Mouse (Mus musculus) liver, embryonic 12.5 days (tissue): ENCODE measurements at regions not wholly inside any gene's neighbourhood (a gene's known extent, or its start where the extent isn't known, plus 50 kb on each side); places are given as distances from the start of the nearest gene placed in this dataset.
A peak's percentile ranks its signal among the peaks of the same experiment; 100 is the strongest.

Source experiments
- ATAC-seq: fragments of 200-750 bp; cut with Nextera tagmentation; 2 replicates; pipeline ENCODE4 v1.8.0; 2017; ENCODE audit warnings: moderate number of reproducible peaks, mild to moderate bottlenecking, moderate library complexity
- H3K27ac ChIP-seq: fragments of 300-500 bp; sonication (generic); 2 replicates; pipeline ENCODE4 v1.5.1; 2016; ENCODE audit warnings: mild to moderate bottlenecking
- H3K27me3 ChIP-seq: fragments of 300-500 bp; sonication (generic); replicated peaks from 2 replicates; pipeline ENCODE4 v1.6.1; 2016; ENCODE audit warnings: mild to moderate bottlenecking, moderate library complexity
- H3K36me3 ChIP-seq: fragments of 300-500 bp; sonication (generic); 2 replicates; pipeline ENCODE4 v1.6.1; 2016; ENCODE audit warnings: mild to moderate bottlenecking, moderate library complexity
- H3K4me1 ChIP-seq: fragments of 300-500 bp; sonication (generic); 2 replicates; pipeline ENCODE4 v1.6.1; 2016
- H3K4me2 ChIP-seq: fragments of 300-500 bp; sonication (generic); 2 replicates; pipeline ENCODE4 v1.6.1; 2016; ENCODE audit warnings: mild to moderate bottlenecking, moderate library complexity
- H3K4me3 ChIP-seq: fragments of 300-500 bp; sonication (generic); 2 replicates; pipeline ENCODE4 v1.5.1; 2016; ENCODE audit warnings: mild to moderate bottlenecking, moderate library complexity
- H3K9ac ChIP-seq: fragments of 300-500 bp; sonication (generic); 2 replicates; pipeline ENCODE4 v1.6.1; 2016; ENCODE audit warnings: mild to moderate bottlenecking, moderate library complexity
- H3K9me3 ChIP-seq: fragments of 300-500 bp; sonication (generic); replicated peaks from 2 replicates; pipeline ENCODE4 v1.6.1; 2016; ENCODE audit warnings: mild to moderate bottlenecking, moderate library complexity
- WGBS: fragments of 180-500 bp; shearing (Covaris S2); methylation state at CpG from one replicate; pipeline ENCODE4 v1.1.7; 2016; ENCODE audit not compliant: insufficient replicate concordance; 5-methylcytosine and 5-hydroxymethylcytosine counted together

- Histone ChIP-seq H3K4me2 (no peak overlapping the region), H3K36me3 (no peaks in the 10 kb centered on the region), H3K4me1 (no peaks in the 10 kb centered on the region), H3K27me3 (peaks cover 47% of the 10 kb centered on the region), H3K9ac (no peak overlapping the region), H3K4me3 (no peak overlapping the region), H3K9me3 (no peaks in the 10 kb centered on the region), H3K27ac (no peak overlapping the region)
- WGBS, result 61% methylated on average over 11 of the region's 11 CpGs
- ATAC-seq, result no peak
Observed at GRCm38 (mm10) chrX:99586282-99586681, 115.2 kb upstream of the Pja1 start.

DNA sequence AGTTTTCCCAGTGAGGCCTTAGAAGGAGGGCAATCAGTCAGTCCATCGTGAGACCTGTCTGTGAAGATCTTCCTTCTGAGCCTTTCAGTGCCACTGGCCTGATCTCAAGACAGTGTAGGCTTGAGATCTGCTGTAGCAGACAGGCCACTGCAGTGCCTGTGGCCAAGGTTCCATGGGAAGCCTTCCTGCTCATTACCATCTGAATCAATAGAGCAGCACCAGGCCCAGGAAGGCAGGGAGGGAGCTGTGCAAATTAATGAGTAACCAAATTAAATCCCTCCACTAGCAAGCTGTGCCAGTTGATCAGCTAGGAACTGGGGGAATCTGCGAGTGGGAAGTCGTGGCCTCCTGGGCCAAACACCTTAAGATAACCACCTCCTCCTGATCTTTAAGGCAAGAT lies 114.6 kb upstream of the Pja1 start:
- Histone ChIP-seq H3K4me2 (no peak overlapping the region), H3K9me3 (no peaks in the 10 kb centered on the region), H3K9ac (no peak overlapping the region), H3K27me3 (peaks cover 53% of the 10 kb centered on the region), H3K4me1 (no peaks in the 10 kb centered on the region), H3K36me3 (no peaks in the 10 kb centered on the region), H3K4me3 (no peak overlapping the region), H3K27ac (no peak overlapping the region)
- 41% methylated on average over 3 of the region's 3 CpGs for WGBS
- no peak for ATAC-seq

DNA sequence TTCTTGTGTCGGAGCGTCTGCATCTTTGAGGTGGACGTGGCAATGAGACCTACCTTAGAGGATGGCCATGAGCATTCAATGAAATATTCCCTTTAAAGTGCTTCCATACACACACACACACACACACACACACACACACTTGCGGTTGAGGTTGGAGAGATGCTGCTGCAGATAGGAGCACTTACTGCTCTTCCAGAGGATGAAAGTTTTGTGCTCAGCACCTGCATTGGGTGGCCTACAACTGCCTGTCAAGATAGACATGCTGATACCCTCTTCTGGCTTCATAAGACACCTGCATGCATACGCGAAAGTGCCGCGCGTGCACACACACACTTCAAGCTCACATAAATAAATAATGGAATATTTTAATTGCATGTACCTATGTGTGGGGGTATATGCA lies 111.5 kb upstream of the Pja1 start:
- Histone ChIP-seq H3K4me3 (no peak overlapping the region), H3K36me3 (no peaks in the 10 kb centered on the region), H3K9ac (no peak overlapping the region), H3K27ac (no peak overlapping the region), H3K4me1 (no peaks in the 10 kb centered on the region), H3K4me2 (no peak overlapping the region), H3K27me3 (peaks cover 60% of the 10 kb centered on the region), H3K9me3 (no peaks in the 10 kb centered on the region)
- ATAC-seq, result no peak
- 82% methylated on average over 9 of the region's 9 CpGs for WGBS

DNA sequence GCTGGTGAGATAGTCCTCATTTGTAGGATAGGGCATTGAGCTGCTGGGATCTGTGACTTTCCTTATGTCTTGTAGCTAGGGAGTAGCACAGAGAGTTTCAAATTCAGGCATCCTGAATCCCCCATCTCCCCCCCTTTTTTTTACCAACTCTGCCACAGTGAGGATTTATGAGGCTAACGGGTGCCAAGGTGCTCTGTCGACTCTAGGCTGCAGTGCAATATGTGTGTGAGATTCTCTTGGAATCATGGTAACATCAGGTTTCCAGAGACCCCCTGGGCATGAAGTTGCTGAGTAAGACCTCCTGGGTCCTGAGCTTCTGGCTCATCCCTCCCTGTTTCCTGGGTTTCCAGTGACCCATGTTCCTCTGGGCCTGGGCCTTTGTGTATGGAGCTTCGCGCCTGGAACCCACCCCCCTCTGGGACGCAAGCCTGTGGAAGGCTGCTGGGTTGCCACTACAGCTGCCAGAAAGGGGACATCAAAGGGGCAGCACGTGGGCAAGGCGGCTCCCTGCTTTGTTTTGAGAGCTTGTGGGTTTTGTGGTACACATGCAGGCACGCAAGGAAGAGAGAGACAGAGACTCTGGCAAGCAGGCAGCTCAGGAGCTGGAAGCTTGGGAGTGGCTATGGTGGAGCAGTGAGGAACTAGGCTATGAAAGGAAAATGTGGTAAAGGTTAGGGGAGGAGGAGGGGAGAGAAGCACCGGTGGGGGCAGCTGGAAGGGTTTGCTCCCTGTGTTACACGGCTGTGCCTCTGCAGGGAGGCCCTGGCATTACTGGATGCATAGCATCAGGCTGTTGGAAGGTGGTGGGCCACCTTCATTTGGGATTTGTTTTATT lies 110.8 kb upstream of the Pja1 start:
- 36% methylated on average over 10 of the region's 10 CpGs for WGBS
- Histone ChIP-seq H3K4me3 (no peak overlapping the region), H3K27me3 (peaks cover 54% of the 10 kb centered on the region), H3K4me1 (no peaks in the 10 kb centered on the region), H3K27ac (no peak overlapping the region), H3K4me2 (no peak overlapping the region), H3K36me3 (no peaks in the 10 kb centered on the region), H3K9ac (no peak overlapping the region), H3K9me3 (no peaks in the 10 kb centered on the region)
- ATAC-seq, result no peak

DNA sequence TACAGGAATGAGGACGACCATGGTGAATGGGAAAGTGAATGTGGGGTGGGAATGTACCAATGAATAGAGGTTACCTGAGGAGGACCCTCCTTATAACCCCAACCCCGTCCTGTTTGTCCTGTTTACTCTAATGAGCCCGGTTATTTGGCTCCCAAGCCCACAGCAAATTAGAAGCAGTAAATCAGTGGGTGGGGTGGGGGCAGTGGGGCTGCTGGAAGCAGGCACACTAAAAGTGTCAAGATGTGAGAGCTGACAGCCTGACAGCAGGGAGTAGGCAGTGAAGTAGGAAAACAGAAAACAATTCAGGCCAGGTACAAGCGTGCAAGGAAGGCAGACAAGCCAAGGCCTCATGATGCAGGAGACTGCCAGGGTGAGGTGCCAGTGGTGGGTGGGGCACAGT lies 108.1 kb upstream of the Pja1 start:
- H3K4me1 ChIP-seq, result no peaks in the 10 kb centered on the region; the same call in 1 of the 2 replicates
- no peak overlapping the region for H3K4me2 ChIP-seq
- no peaks in the 10 kb centered on the region for H3K36me3 ChIP-seq
- no peak for ATAC-seq
- H3K9me3 ChIP-seq, result no peaks in the 10 kb centered on the region
- H3K9ac ChIP-seq, result no peak overlapping the region
- H3K4me3 ChIP-seq, result no peak overlapping the region
- peaks cover 67% of the 10 kb centered on the region for H3K27me3 ChIP-seq
- H3K27ac ChIP-seq, result no peak overlapping the region
- WGBS, result 47% methylated on average over 4 of the region's 4 CpGs

- no peak for ATAC-seq
- no peak overlapping the region for H3K4me2 ChIP-seq
- peaks cover 67% of the 10 kb centered on the region for H3K27me3 ChIP-seq
- 54% methylated on average over 2 of the region's 2 CpGs for WGBS
- no peak overlapping the region for H3K9ac ChIP-seq
- H3K4me3 ChIP-seq, result no peak overlapping the region
- no peaks in the 10 kb centered on the region for H3K9me3 ChIP-seq
- H3K4me1 ChIP-seq, result no peaks in the 10 kb centered on the region; the same call in 1 of the 2 replicates
- no peaks in the 10 kb centered on the region for H3K36me3 ChIP-seq
- H3K27ac ChIP-seq, result no peak overlapping the region
Observed at GRCm38 (mm10) chrX:99578796-99579195, 107.7 kb upstream of the Pja1 start.

- H3K36me3 ChIP-seq, result no peaks in the 10 kb centered on the region
- 45% methylated on average over 5 of the region's 5 CpGs for WGBS
- H3K9ac ChIP-seq, result no peak overlapping the region
- no peaks in the 10 kb centered on the region; the same call in 1 of the 2 replicates for H3K4me1 ChIP-seq
- no peak overlapping the region for H3K4me3 ChIP-seq
- no peaks in the 10 kb centered on the region for H3K9me3 ChIP-seq
- no peak overlapping the region for H3K4me2 ChIP-seq
- ATAC-seq, result no peak
- no peak overlapping the region for H3K27ac ChIP-seq
- H3K27me3 ChIP-seq, result peaks cover 61% of the 10 kb centered on the region
Observed at GRCm38 (mm10) chrX:99575105-99575504, 104.0 kb upstream of the Pja1 start.

GRCm38 (mm10) chrX:99574441-99575103 lies 103.5 kb upstream of the Pja1 start:
- H3K4me3 ChIP-seq, result peak overlapping the region; percentile 26; the same call in 1 of the 2 replicates
- no peak overlapping the region for H3K27ac ChIP-seq
- peaks cover 57% of the 10 kb centered on the region for H3K27me3 ChIP-seq
- H3K4me2 ChIP-seq, result peak overlapping the region; percentile 53
- H3K9ac ChIP-seq, result no peak overlapping the region
- no peaks in the 10 kb centered on the region; the same call in 1 of the 2 replicates for H3K4me1 ChIP-seq
- H3K36me3 ChIP-seq, result no peaks in the 10 kb centered on the region
- ATAC-seq, result no peak
- WGBS, result 22% methylated on average over 18 of the region's 18 CpGs
- H3K9me3 ChIP-seq, result no peaks in the 10 kb centered on the region

DNA sequence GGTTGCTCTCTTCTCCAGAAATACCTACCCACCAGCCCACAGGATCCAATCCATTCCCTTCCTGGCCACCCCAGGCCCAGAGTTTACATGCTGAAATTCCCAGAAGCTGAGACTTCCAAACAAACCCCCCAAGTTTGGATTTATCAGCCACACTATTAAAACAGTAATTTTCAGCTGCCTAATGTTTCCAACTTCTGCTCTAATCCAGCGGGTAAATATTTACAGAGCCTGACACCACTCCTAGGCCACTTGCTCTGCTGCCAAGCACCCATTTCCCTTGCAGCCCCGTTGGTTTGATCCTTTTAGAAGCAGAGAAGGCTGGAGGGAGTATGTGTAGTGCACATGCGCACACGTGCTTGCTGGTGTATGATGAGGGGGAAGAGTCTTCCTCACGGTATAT lies 99.1 kb upstream of the Pja1 start:
- Histone ChIP-seq H3K4me2 (no peak overlapping the region), H3K9me3 (no peaks in the 10 kb centered on the region), H3K4me3 (no peak overlapping the region), H3K9ac (no peak overlapping the region), H3K27ac (no peak overlapping the region), H3K36me3 (no peaks in the 10 kb centered on the region), H3K27me3 (peaks cover 68% of the 10 kb centered on the region), H3K4me1 (no peaks in the 10 kb centered on the region; the same call in 1 of the 2 replicates)
- WGBS, result 56% methylated on average over 5 of the region's 5 CpGs
- no peak for ATAC-seq

GRCm38 (mm10) chrX:99568244-99568643 lies 97.2 kb upstream of the Pja1 start:
- Histone ChIP-seq H3K4me1 (no peaks in the 10 kb centered on the region), H3K9ac (no peak overlapping the region), H3K27me3 (peaks cover 75% of the 10 kb centered on the region), H3K36me3 (no peaks in the 10 kb centered on the region), H3K4me2 (no peak overlapping the region), H3K9me3 (no peaks in the 10 kb centered on the region), H3K4me3 (no peak overlapping the region), H3K27ac (no peak overlapping the region)
- no peak for ATAC-seq
- 15% methylated on average over 9 of the region's 10 CpGs for WGBS

- Histone ChIP-seq H3K4me1 (no peaks in the 10 kb centered on the region), H3K27me3 (peaks cover 70% of the 10 kb centered on the region), H3K9me3 (no peaks in the 10 kb centered on the region), H3K4me3 (no peak overlapping the region), H3K27ac (no peak overlapping the region), H3K4me2 (no peak overlapping the region), H3K36me3 (no peaks in the 10 kb centered on the region), H3K9ac (no peak overlapping the region)
- ATAC-seq, result no peak
- 23% methylated on average over 23 of the region's 28 CpGs for WGBS
Observed at GRCm38 (mm10) chrX:99567367-99568164, 96.5 kb upstream of the Pja1 start.

DNA sequence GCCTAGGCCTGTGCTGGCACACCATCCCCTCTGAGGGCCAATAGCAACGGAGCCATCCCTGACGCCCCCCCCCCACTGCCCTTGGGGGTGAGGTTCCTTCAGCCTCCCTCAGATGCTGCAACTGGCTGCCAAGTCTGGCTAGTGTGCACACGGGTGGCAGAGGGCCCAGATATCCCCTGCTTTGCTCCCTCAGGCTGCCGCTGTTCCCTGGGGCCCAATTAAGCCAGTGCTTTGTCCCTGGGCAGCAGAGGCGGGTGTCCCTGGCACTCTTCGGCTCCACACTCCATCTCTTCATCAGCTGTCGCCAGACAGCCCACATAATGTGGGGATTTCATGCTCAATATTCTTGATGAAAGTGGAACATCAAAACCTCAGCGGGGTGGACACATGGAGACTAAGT lies 90.9 kb upstream of the Pja1 start:
- no peaks in the 10 kb centered on the region for H3K9me3 ChIP-seq
- no peak for ATAC-seq
- no peak overlapping the region for H3K9ac ChIP-seq
- no peak overlapping the region for H3K4me3 ChIP-seq
- H3K27ac ChIP-seq, result no peak overlapping the region
- no peaks in the 10 kb centered on the region for H3K36me3 ChIP-seq
- no peaks in the 10 kb centered on the region for H3K4me1 ChIP-seq
- peaks cover 86% of the 10 kb centered on the region for H3K27me3 ChIP-seq
- no peak overlapping the region for H3K4me2 ChIP-seq
- 58% methylated on average over 8 of the region's 8 CpGs for WGBS
